Mouse (Mus musculus) ovary, adult 2 months (tissue): ENCODE results near the gene Gata5. TPM values are rescaled to one million over a fixed set of nuclear protein-coding genes. Genes with fewer than 3 reads are reported as not detected.

ENCODE experiments used
- polyA plus RNA-seq: library from polyadenylated mRNA; depleted of rRNA; stranded (reverse); fragments of >200 nt; gene quantifications from 2 replicates; pipeline ENCODE4 v1.2.3, GENCODE M21; 2012; rRNA removed

Gata5 gene
- 0.90 and 1.7 TPM in 2 replicates for polyA plus RNA-seq

GRCm38 (mm10) chr2:180334551-180334986 is at the start of gene Gata5:
Gene Gata5, minus strand, starts transcription at chr2:180334699.

GRCm38 (mm10) chr2:180289440-180290108 is 44.9 kb downstream of the Gata5 start, which contains the start of gene Rbbp8nl:
Gene Rbbp8nl, minus strand, starts transcription at chr2:180289879.

Other genes with a start within 250 kb of the Gata5 start
- gene Hrh3, start 230.2 kb downstream of the Gata5 start, polyA plus RNA-seq: 0.12 and 0.22 TPM in 2 replicates
- 26.0 and 27.1 TPM in 2 replicates for gene Osbpl2, start 215.4 kb downstream of the Gata5 start, polyA plus RNA-seq
- 191 and 212 TPM in 2 replicates for gene Adrm1, start 163.2 kb downstream of the Gata5 start, polyA plus RNA-seq
- 87.5 and 100.0 TPM in 2 replicates for gene Lama5, start 108.8 kb downstream of the Gata5 start, polyA plus RNA-seq
- gene Rps21, start 77.3 kb downstream of the Gata5 start, polyA plus RNA-seq: 5,099 and 5,669 TPM in 2 replicates
- 40.1 and 49.2 TPM in 2 replicates for gene Cables2, start 61.2 kb downstream of the Gata5 start, polyA plus RNA-seq
- gene Rbbp8nl, start 44.8 kb downstream of the Gata5 start, polyA plus RNA-seq: 1.3 and 1.5 TPM in 2 replicates
- gene Slco4a1, start 121.5 kb upstream of the Gata5 start, polyA plus RNA-seq: 3.5 and 4.4 TPM in 2 replicates
- 0.03 and 0.09 TPM in 2 replicates for gene Ntsr1, start 165.3 kb upstream of the Gata5 start, polyA plus RNA-seq
- 35.3 and 37.1 TPM in 2 replicates for gene Mrgbp, start 246.6 kb upstream of the Gata5 start, polyA plus RNA-seq